Mouse (Mus musculus) C2C12 (cell line): ENCODE data around the gene Wwtr1. TPM values are rescaled to one million over a fixed set of nuclear protein-coding genes. Genes with fewer than 3 reads are reported as not detected.

Source experiments
- H3K27me3 ChIP-seq: one replicate; pipeline ENCODE4 v1.6.1; 2011; ENCODE audit not compliant: control insufficient read depth, insufficient read depth, insufficient read length
- H3K36me3 ChIP-seq: one replicate; pipeline ENCODE4 v1.6.1; 2011; ENCODE audit not compliant: control insufficient read depth, insufficient read depth
- H3K4me3 ChIP-seq: one replicate; pipeline ENCODE4 v1.5.1; 2011; ENCODE audit warnings: mild to moderate bottlenecking, control low read depth; ENCODE audit not compliant: poor library complexity, insufficient read depth, severe bottlenecking
- H3K79me2 ChIP-seq: one replicate; pipeline ENCODE4 v1.6.1; 2011; ENCODE audit not compliant: control insufficient read depth, insufficient read depth
- H3K79me3 ChIP-seq: one replicate; pipeline ENCODE4 v1.6.1; 2011; ENCODE audit warnings: low read depth, control low read depth
- H3ac ChIP-seq: one replicate; pipeline ENCODE3; 2011; ENCODE audit warnings: low read depth; ENCODE audit not compliant: control insufficient read depth, insufficient read length
- CEBPB ChIP-seq: IDR thresholded peaks from one replicate; pipeline ENCODE4 v1.6.1; 2011; ENCODE audit warnings: low read depth, mild to moderate bottlenecking, control low read depth, moderate library complexity
- CTCF ChIP-seq: IDR thresholded peaks from one replicate; pipeline ENCODE4 v1.5.1; 2011; ENCODE audit not compliant: control insufficient read depth, insufficient read depth, insufficient read length
- FOSL1 ChIP-seq: IDR thresholded peaks from one replicate; pipeline ENCODE4 v1.8.0; 2011; ENCODE audit warnings: mild to moderate bottlenecking, low read length; ENCODE audit not compliant: poor library complexity, insufficient read depth, severe bottlenecking
- MAX ChIP-seq: IDR thresholded peaks from one replicate; pipeline ENCODE4 v1.6.1; 2011; ENCODE audit warnings: mild to moderate bottlenecking, control low read depth
- MYOD1 ChIP-seq: IDR thresholded peaks from one replicate; pipeline ENCODE4 v1.6.1; 2011; ENCODE audit warnings: low read depth; ENCODE audit not compliant: control insufficient read depth, insufficient read length
- MYOG ChIP-seq: IDR thresholded peaks from one replicate; pipeline ENCODE4 v1.6.1; 2011; ENCODE audit not compliant: control insufficient read depth, insufficient read length; ENCODE audit errors: extremely low read depth
- USF1 ChIP-seq: IDR thresholded peaks from one replicate; pipeline ENCODE4 v1.6.1; 2011; ENCODE audit warnings: low read depth, mild to moderate bottlenecking, control low read depth, moderate library complexity
- polyA plus RNA-seq: library from polyadenylated mRNA; unstranded; fragments of >200 nt; fragmentation: generic; extraction: Trizol; gene quantifications from one replicate; pipeline ENCODE4 v1.2.1, GENCODE M21; 2012; ENCODE audit warnings: missing spikeins

Wwtr1 gene
- polyA plus RNA-seq, 1 experiment: 26.7 TPM

DNA sequence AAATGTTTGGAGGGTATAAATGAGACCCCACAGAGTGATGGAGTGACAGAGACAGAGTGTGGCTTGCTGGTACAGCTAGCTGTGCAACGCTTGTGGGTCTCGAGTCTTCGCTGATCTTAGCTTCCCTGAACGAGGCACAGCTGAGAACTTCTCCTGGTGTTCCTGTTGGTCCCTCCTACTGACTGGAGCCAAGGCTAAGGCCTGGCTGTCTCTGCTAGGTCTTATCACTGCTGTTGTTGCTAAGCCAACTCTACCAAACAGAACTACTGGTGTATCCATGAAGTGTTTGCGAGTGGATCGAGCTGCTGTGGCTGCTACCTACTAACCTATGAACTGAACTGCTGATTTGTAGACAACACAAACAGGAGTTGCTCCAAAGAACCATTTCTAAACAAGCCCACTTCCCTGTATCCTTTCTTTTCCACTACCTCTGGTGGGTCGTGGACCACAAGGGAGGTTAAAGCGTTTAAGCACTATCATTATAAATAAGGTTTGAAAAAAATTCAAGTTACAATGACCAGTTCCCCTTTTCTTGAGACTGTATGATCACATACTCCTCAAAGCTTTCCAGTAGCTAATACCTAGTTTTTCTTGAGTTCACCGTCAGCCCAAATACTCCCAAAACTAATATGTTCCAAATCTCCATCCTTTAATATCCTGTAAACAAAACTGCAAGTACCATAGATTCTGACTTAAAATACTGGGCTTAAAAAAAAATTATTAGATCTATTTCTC lies 42.6 kb downstream of the Wwtr1 start:
- TF ChIP-seq CEBPB (no peak), MYOD1 (no peak), USF1 (no peak), MYOG (no peak), FOSL1 (no peak), MAX (no peak)
- Histone ChIP-seq H3K4me3 (no peak overlapping the region), H3K79me3 (peaks cover 63% of the 10 kb centered on the region), H3K79me2 (peaks cover 99% of the 10 kb centered on the region), H3ac (no peak overlapping the region), H3K36me3 (peaks cover 9% of the 10 kb centered on the region), H3K27me3 (no peaks in the 10 kb centered on the region)

DNA sequence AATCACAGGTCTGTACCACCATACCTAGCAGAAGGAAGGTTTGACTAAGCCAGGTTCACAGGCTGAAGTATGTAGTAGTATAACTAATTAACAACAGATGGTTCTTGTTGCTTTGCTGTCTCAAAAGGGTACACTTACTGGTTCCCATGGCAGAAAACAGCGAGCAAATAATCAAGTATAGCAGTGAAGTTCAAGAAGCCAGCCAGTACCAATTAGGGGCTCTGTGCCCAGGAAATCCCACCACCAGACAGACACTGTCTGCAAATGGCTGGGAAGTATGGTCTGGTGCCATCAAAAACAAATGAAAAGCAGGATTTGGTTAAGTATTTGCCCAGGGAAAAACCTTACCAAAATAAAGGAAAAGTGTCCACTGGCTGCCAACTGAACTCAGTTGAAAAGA lies 44.9 kb downstream of the Wwtr1 start:
- no peaks in the 10 kb centered on the region for H3K27me3 ChIP-seq
- TF ChIP-seq MYOD1: no peak
- TF ChIP-seq MAX: no peak
- TF ChIP-seq MYOG: no peak
- TF ChIP-seq USF1: no peak
- peaks cover 11% of the 10 kb centered on the region for H3K36me3 ChIP-seq

DNA sequence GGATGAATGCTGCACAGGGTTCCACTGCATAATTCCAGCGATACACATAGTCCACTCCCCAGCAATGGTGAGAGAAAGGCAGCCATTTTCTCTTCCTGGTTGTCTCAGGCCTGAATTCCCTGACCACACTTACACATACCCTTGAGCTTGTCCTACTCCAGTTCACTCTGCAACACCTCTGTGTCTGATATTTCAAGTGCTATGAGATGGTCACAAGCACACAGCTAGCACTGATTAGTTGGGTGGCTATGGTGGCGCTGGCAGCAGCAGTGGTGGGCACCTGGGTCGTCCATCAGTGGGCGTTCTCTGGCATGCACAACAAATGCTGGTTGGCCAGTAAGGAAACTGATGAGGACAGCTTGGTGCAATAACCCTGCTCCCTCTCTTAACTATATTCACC lies 45.5 kb downstream of the Wwtr1 start:
- TF ChIP-seq MAX (no peak), USF1 (no peak), FOSL1 (no peak), MYOG (no peak), CTCF (no peak), CEBPB (no peak)
- peaks cover 95% of the 10 kb centered on the region for H3K79me2 ChIP-seq
- H3K79me3 ChIP-seq: peaks cover 46% of the 10 kb centered on the region
- H3ac ChIP-seq: no peak overlapping the region
- no peak overlapping the region for H3K4me3 ChIP-seq
- H3K27me3 ChIP-seq: no peaks in the 10 kb centered on the region
- H3K36me3 ChIP-seq: peaks cover 11% of the 10 kb centered on the region

More for the DNA sequence above, 44.9 kb downstream of the Wwtr1 start:
- H3ac ChIP-seq: no peak overlapping the region
- no peak overlapping the region for H3K4me3 ChIP-seq
- peaks cover 48% of the 10 kb centered on the region for H3K79me3 ChIP-seq
- peaks cover 96% of the 10 kb centered on the region for H3K79me2 ChIP-seq

DNA sequence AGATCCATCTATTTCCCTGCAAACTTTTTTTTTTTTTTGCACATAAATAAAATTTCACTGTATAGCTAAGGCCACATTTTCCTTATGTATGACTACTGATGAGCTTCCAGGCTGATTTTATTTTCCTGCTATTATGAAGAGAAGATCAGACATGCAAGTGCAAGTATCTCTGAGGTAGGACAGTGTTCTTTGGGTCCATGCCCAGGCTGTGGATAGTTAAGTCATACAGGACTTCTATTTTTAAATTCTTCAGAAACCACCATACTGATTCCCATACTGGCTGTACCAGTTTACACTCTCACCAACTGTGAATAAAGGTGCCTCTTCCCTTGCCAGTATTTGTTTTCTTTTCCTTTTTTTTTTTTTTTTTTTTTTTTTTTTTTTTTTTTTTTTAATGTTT lies 48.6 kb downstream of the Wwtr1 start:
- TF ChIP-seq FOSL1: no peak
- no peak for TF ChIP-seq MAX
- TF ChIP-seq CEBPB: no peak
- no peak for TF ChIP-seq MYOG
- TF ChIP-seq USF1: no peak
- TF ChIP-seq CTCF: no peak
- no peak for TF ChIP-seq MYOD1

DNA sequence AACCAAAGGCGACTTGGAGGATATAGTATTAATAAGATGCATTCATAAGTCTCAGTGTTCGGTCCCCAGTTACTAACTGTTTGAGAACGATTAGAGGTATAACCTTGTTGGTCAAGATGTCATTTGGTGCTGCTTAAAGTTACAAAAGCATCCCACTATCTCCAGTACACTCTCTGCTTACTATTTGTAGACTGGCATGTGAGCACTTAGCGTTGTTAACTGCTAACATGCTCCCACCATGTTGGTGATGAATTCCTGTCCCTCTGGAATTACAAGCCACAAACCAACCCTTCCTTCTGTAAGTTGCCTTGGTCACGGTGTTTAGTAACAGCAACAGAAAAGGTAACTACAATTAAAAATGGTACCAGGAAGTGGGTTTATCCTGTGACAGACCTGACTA lies 52.6 kb downstream of the Wwtr1 start:
- Histone ChIP-seq H3ac (no peak overlapping the region), H3K36me3 (peaks cover 3% of the 10 kb centered on the region), H3K27me3 (no peaks in the 10 kb centered on the region), H3K79me2 (peaks cover 72% of the 10 kb centered on the region), H3K79me3 (peaks cover 17% of the 10 kb centered on the region), H3K4me3 (no peak overlapping the region)
- TF ChIP-seq MYOG (no peak), CTCF (no peak), MYOD1 (no peak), MAX (no peak), USF1 (no peak), CEBPB (no peak), FOSL1 (no peak)

More for the DNA sequence above, 48.6 kb downstream of the Wwtr1 start:
- Histone ChIP-seq H3ac (no peak overlapping the region), H3K27me3 (no peaks in the 10 kb centered on the region), H3K79me2 (peaks cover 77% of the 10 kb centered on the region), H3K36me3 (peaks cover 11% of the 10 kb centered on the region), H3K4me3 (no peak overlapping the region), H3K79me3 (peaks cover 30% of the 10 kb centered on the region)

DNA sequence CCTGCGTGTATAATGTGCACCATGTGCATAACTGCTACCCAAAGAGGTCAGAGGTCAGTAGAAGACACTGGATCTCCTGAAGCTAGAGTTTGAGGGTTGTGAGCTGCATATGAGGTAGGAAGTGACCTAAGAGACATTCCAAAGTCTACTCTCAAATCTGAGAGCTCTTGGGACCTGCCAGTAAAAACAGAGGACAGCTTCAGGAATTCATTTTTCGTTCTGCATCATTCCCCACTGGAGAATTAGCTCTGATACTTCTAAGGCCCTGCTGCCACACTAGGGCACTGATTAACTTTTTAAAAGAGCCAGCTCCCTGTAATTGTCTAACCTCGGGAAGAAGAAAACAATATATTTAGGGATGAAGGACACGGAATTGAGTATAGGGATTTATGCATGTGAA lies 53.8 kb downstream of the Wwtr1 start:
- Histone ChIP-seq H3K79me2 (peaks cover 74% of the 10 kb centered on the region), H3K36me3 (peaks cover 3% of the 10 kb centered on the region), H3K79me3 (peaks cover 24% of the 10 kb centered on the region), H3ac (no peak overlapping the region), H3K27me3 (no peaks in the 10 kb centered on the region), H3K4me3 (no peak overlapping the region)
- TF ChIP-seq CEBPB (no peak), MYOD1 (no peak), CTCF (no peak), FOSL1 (no peak), MAX (no peak), USF1 (no peak), MYOG (no peak)
